Mouse (Mus musculus): ENCODE measurements around the gene Pakap.

Gene Pakap

GRCm38 (mm10) chr4:57626921-57627320 is 58.9 kb downstream of the Pakap start:
- DNase-seq = no peak

- DNase-seq = no peak
Measured at GRCm38 (mm10) chr4:57632386-57632785, 64.4 kb downstream of the Pakap start.

- no peak for DNase-seq
Measured at GRCm38 (mm10) chr4:57633052-57633451, 65.1 kb downstream of the Pakap start.

- DNase-seq = no peak
Measured at GRCm38 (mm10) chr4:57634956-57635355, 67.0 kb downstream of the Pakap start.

- DNase-seq = no peak
Measured at GRCm38 (mm10) chr4:57636782-57637482, 69.0 kb downstream of the Pakap start.

GRCm38 (mm10) chr4:57637636-57638386 is 69.8 kb downstream of the Pakap start:
- DNase-seq = peak; percentile 39 to 44

- DNase-seq = peak in 1 of 2 experiments; percentile 32
Measured at GRCm38 (mm10) chr4:57638941-57639340, 71.0 kb downstream of the Pakap start.

- DNase-seq = no peak
Measured at GRCm38 (mm10) chr4:57640222-57640621, 72.2 kb downstream of the Pakap start.

GRCm38 (mm10) chr4:57640971-57641370 is 73.0 kb downstream of the Pakap start:
- DNase-seq = no peak

GRCm38 (mm10) chr4:57650994-57651393 is 83.0 kb downstream of the Pakap start:
- no peak for DNase-seq

- no peak for DNase-seq
Measured at GRCm38 (mm10) chr4:57651547-57651946, 83.6 kb downstream of the Pakap start.

- no peak for DNase-seq
Measured at GRCm38 (mm10) chr4:57652185-57652904, 84.4 kb downstream of the Pakap start.

- DNase-seq = no peak
Measured at GRCm38 (mm10) chr4:57655966-57656365, 88.0 kb downstream of the Pakap start.

GRCm38 (mm10) chr4:57656388-57656787 is 88.4 kb downstream of the Pakap start:
- peak; percentile 21 to 45 for DNase-seq

GRCm38 (mm10) chr4:57656861-57657260 is 88.9 kb downstream of the Pakap start:
- DNase-seq = no peak

GRCm38 (mm10) chr4:57660470-57660869 is 92.5 kb downstream of the Pakap start:
- DNase-seq = peak; percentile 60 to 64

- no peak for DNase-seq
Measured at GRCm38 (mm10) chr4:57666101-57666500, 98.1 kb downstream of the Pakap start.

- DNase-seq = no peak
Measured at GRCm38 (mm10) chr4:57670813-57671469, 103.0 kb downstream of the Pakap start.

- no peak for DNase-seq
Measured at GRCm38 (mm10) chr4:57672541-57672940, 104.6 kb downstream of the Pakap start.

- DNase-seq = peak; percentile 85 to 90
Measured at GRCm38 (mm10) chr4:57672996-57673906, 105.3 kb downstream of the Pakap start.

- no peak for DNase-seq
Measured at GRCm38 (mm10) chr4:57674351-57674750, 106.4 kb downstream of the Pakap start.

- DNase-seq = peak in 1 of 2 experiments; percentile 15
Measured at GRCm38 (mm10) chr4:57675387-57675786, 107.4 kb downstream of the Pakap start.

Data from cerebellum, postnatal 36 days (tissue).